Mouse (Mus musculus) lung, postnatal 0 days (tissue): Measurements from ENCODE around the gene Lyst. TPM values are rescaled to one million over a fixed set of nuclear protein-coding genes. Genes with fewer than 3 reads are reported as not detected.

ENCODE experiments used
- ATAC-seq: fragments of 200-750 bp; cut with Nextera tagmentation; 2 replicates; pipeline ENCODE4 v1.8.0; 2017; ENCODE audit warnings: moderate library complexity
- DNase-seq: peaks from one replicate; pipeline ENCODE4 v3.0.0-alpha.2; 2016; ENCODE audit warnings: low spot score
- H3K27ac ChIP-seq: fragments of 300-500 bp; sonication (generic); 2 replicates; pipeline ENCODE4 v1.5.1; 2014; ENCODE audit warnings: antibody characterized with exemption, mild to moderate bottlenecking, low read length, mixed read lengths
- H3K27me3 ChIP-seq: fragments of 300-500 bp; sonication (generic); replicated peaks from 2 replicates; pipeline ENCODE4 v1.6.1; 2014; ENCODE audit warnings: low read length, mixed read lengths; ENCODE audit not compliant: insufficient read depth
- H3K36me3 ChIP-seq: fragments of 300-500 bp; sonication (generic); 2 replicates; pipeline ENCODE4 v1.6.1; 2014; ENCODE audit warnings: low read length, mixed read lengths; ENCODE audit not compliant: insufficient read depth
- H3K4me1 ChIP-seq: fragments of 300-500 bp; sonication (generic); 2 replicates; pipeline ENCODE4 v1.6.1; 2014; ENCODE audit warnings: antibody characterized with exemption, low read depth, low read length, mixed read lengths; ENCODE audit not compliant: insufficient read depth
- H3K4me2 ChIP-seq: fragments of 300-500 bp; sonication (generic); replicated peaks from 2 replicates; pipeline ENCODE4 v1.6.1; 2014; ENCODE audit warnings: low read depth, mild to moderate bottlenecking, low read length, moderate library complexity, mixed read lengths
- H3K4me3 ChIP-seq: fragments of 300-500 bp; sonication (generic); 2 replicates; pipeline ENCODE4 v1.5.1; 2014; ENCODE audit warnings: low read depth, low read length
- H3K9ac ChIP-seq: fragments of 300-500 bp; sonication (generic); replicated peaks from 2 replicates; pipeline ENCODE4 v1.6.1; 2014; ENCODE audit warnings: low read depth, mild to moderate bottlenecking
- H3K9me3 ChIP-seq: fragments of 300-500 bp; sonication (generic); 2 replicates; pipeline ENCODE4 v1.6.1; 2016; ENCODE audit warnings: low read length, mixed read lengths
- CTCF ChIP-seq: IDR thresholded peaks from 2 replicates; pipeline ENCODE4 v1.5.1; 2016; ENCODE audit warnings: antibody characterized with exemption, mild to moderate bottlenecking
- EP300 ChIP-seq: IDR thresholded peaks from 2 replicates; pipeline ENCODE4 v1.6.1; 2016; ENCODE audit warnings: antibody characterized with exemption, mild to moderate bottlenecking, control low read depth
- WGBS: fragments of 180-500 bp; shearing (Covaris S2); extraction: QIAGEN DNeasy Blood & Tissue Kit; methylation state at CpG from one replicate; pipeline ENCODE4 v1.1.7; 2014; 5-methylcytosine and 5-hydroxymethylcytosine counted together
- polyA plus RNA-seq: library from polyadenylated mRNA; unstranded; fragments of >200 nt; fragmentation: Nextera tagmentation; extraction: Ambion mirVana; gene quantifications from 2 replicates; pipeline ENCODE4 v1.2.1, GENCODE M21; 2015

The Lyst gene
- polyA plus RNA-seq, 1 experiment from 2014 or later: 7.1 TPM

- DNase-seq (peak; percentile 46), ATAC-seq (peak; percentile 66)
- no peak overlapping the region for H3K4me2 ChIP-seq
- H3K27me3 ChIP-seq: no peaks in the 10 kb centered on the region
- H3K4me3 ChIP-seq: no peak overlapping the region
- WGBS: 43% methylated on average over 9 of the region's 9 CpGs
- peaks cover 7% of the 10 kb centered on the region; the same call in 1 of the 2 replicates for H3K4me1 ChIP-seq
- H3K9me3 ChIP-seq: no peaks in the 10 kb centered on the region
- H3K36me3 ChIP-seq: no peaks in the 10 kb centered on the region
- H3K9ac ChIP-seq: no peak overlapping the region
- H3K27ac ChIP-seq: no peak overlapping the region
- no peak for TF ChIP-seq EP300
- no peak for TF ChIP-seq CTCF
Observed at GRCm38 (mm10) chr13:13549687-13550660, 40.2 kb upstream of the Lyst start.

GRCm38 (mm10) chr13:13552020-13552419, 38.2 kb upstream of the Lyst start:
- Histone ChIP-seq H3K4me2 (no peak overlapping the region), H3K27me3 (no peaks in the 10 kb centered on the region), H3K4me3 (no peak overlapping the region), H3K9ac (no peak overlapping the region), H3K9me3 (no peaks in the 10 kb centered on the region), H3K36me3 (no peaks in the 10 kb centered on the region), H3K27ac (no peak overlapping the region), H3K4me1 (peaks cover 7% of the 10 kb centered on the region; the same call in 1 of the 2 replicates)
- 47% methylated on average over 3 of the region's 3 CpGs for WGBS
- TF ChIP-seq CTCF (no peak), EP300 (no peak)
- DNase-seq (no peak), ATAC-seq (peak; percentile 28; the same call in 1 of the 2 replicates)

- no peak for ATAC-seq
Observed at GRCm38 (mm10) chr13:13553660-13554059, 36.5 kb upstream of the Lyst start.

GRCm38 (mm10) chr13:13555196-13555595, 35.0 kb upstream of the Lyst start:
- H3K36me3 ChIP-seq: no peaks in the 10 kb centered on the region
- H3K4me3 ChIP-seq: no peak overlapping the region
- no peak overlapping the region for H3K27ac ChIP-seq
- H3K4me2 ChIP-seq: no peak overlapping the region
- DNase-seq (no peak), ATAC-seq (no peak)
- 90% methylated on average over 3 of the region's 3 CpGs for WGBS
- no peaks in the 10 kb centered on the region for H3K27me3 ChIP-seq
- H3K9ac ChIP-seq: no peak overlapping the region
- TF ChIP-seq CTCF (no peak), EP300 (no peak)
- H3K4me1 ChIP-seq: peaks cover 2% of the 10 kb centered on the region; the same call in 1 of the 2 replicates
- no peaks in the 10 kb centered on the region for H3K9me3 ChIP-seq

More at GRCm38 (mm10) chr13:13553660-13554059, 36.5 kb upstream of the Lyst start:
- Histone ChIP-seq H3K9ac (no peak overlapping the region), H3K27me3 (no peaks in the 10 kb centered on the region), H3K4me3 (no peak overlapping the region), H3K27ac (no peak overlapping the region), H3K4me2 (no peak overlapping the region), H3K36me3 (no peaks in the 10 kb centered on the region), H3K9me3 (no peaks in the 10 kb centered on the region), H3K4me1 (peaks cover 7% of the 10 kb centered on the region; the same call in 1 of the 2 replicates)
- 64% methylated on average over 1 of the region's 1 CpGs for WGBS
- TF ChIP-seq EP300 (no peak), CTCF (no peak)
- no peak for DNase-seq

GRCm38 (mm10) chr13:13557001-13557743, 33.0 kb upstream of the Lyst start:
- Histone ChIP-seq H3K9ac (no peak overlapping the region), H3K4me2 (no peak overlapping the region), H3K27ac (no peak overlapping the region), H3K9me3 (no peaks in the 10 kb centered on the region), H3K4me1 (no peaks in the 10 kb centered on the region), H3K27me3 (no peaks in the 10 kb centered on the region), H3K36me3 (no peaks in the 10 kb centered on the region), H3K4me3 (no peak overlapping the region)
- TF ChIP-seq EP300: no peak
- TF ChIP-seq CTCF: no peak
- ATAC-seq (no peak), DNase-seq (no peak)
- WGBS: 72% methylated on average over 5 of the region's 5 CpGs

GRCm38 (mm10) chr13:13558251-13558650, 31.9 kb upstream of the Lyst start:
- no peak for DNase-seq
- Histone ChIP-seq H3K27me3 (no peaks in the 10 kb centered on the region), H3K4me3 (no peak overlapping the region), H3K9ac (no peak overlapping the region), H3K36me3 (no peaks in the 10 kb centered on the region), H3K4me2 (no peak overlapping the region), H3K4me1 (no peaks in the 10 kb centered on the region), H3K9me3 (no peaks in the 10 kb centered on the region), H3K27ac (no peak overlapping the region)
- TF ChIP-seq EP300 (no peak), CTCF (no peak)
- 48% methylated on average over 2 of the region's 2 CpGs for WGBS
- no peak for ATAC-seq
